Mouse (Mus musculus) megakaryocyte, embryonic 14.5 days (primary cell): Measurements from ENCODE around the gene Ifi35.
A peak's percentile ranks its signal among the peaks of the same experiment; 100 is the strongest.

Source experiments
- FLI1 ChIP-seq: IDR thresholded peaks from 2 replicates; pipeline ENCODE4 v1.6.1; 2012; ENCODE audit warnings: low read length, inconsistent platforms, mixed read lengths
- GATA1 ChIP-seq: IDR thresholded peaks from 3 replicates; pipeline ENCODE4 v1.6.1; 2012; ENCODE audit warnings: mixed read lengths, low read length, inconsistent platforms, borderline replicate concordance

- peak; percentile 83; the same call in 2 of the 3 replicates for TF ChIP-seq GATA1
- no peak for TF ChIP-seq FLI1
Measured at GRCm38 (mm10) chr11:101485509-101486028, 37.4 kb downstream of the Ifi35 start.
